Mouse (Mus musculus): ENCODE results near the gene Ctnna2.

- TF ChIP-seq CTCF (IDR thresholded peaks at IDR 0.05; ENCODE audit: low read depth, low read length) (no peak), TAL1 (conservative IDR thresholded peaks at IDR 0.05; ENCODE audit: low read depth, low read length) (no peak)
Measured at GRCm38 (mm10) chr6:77802604-77803003, 176.9 kb downstream of the Ctnna2 start.
